Mouse (Mus musculus) retina, adult 2 months (tissue): ENCODE measurements around the gene Abhd14a.
"Not testable (repeated sequence)": the region's sequence is repeated elsewhere in the genome, so short reads cannot be mapped to it uniquely, and the experiment has no call there.

Source experiments
- DNase-seq: peaks from one replicate; pipeline ENCODE4 v3.0.0-alpha.2; 2012; ENCODE audit warnings: low read depth, low spot score

Abhd14a gene

GRCm38 (mm10) chr9:106447348-106447747 is at the start of gene Abhd14a, which contains the start of gene Abhd14b:
TSS of gene Abhd14a (minus strand) at chr9:106447678.
TSS of gene Abhd14b (plus strand) at chr9:106447459.
- DNase-seq = peak; percentile 81

DNA sequence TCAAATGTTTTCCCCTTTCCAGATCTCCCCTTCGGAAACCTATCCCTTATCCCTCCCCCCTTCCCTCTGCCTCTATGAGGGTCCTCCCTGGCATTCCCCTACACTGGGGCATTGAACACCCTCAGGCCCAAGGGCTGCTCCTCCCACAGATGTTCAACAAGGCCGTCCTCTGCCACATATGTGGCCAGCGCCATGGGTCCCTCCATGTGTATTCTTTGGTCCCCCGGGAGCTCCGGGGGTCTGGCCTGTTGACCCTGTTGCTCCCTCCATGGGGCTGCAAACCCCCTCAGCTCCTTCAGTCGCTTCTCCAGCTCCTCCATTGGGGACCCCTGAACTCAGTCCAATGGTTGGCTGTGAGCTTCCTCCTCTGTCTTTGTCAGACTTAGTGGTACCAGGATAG is 40.1 kb upstream of the Abhd14a start:
- not testable (repeated sequence) for DNase-seq

DNA sequence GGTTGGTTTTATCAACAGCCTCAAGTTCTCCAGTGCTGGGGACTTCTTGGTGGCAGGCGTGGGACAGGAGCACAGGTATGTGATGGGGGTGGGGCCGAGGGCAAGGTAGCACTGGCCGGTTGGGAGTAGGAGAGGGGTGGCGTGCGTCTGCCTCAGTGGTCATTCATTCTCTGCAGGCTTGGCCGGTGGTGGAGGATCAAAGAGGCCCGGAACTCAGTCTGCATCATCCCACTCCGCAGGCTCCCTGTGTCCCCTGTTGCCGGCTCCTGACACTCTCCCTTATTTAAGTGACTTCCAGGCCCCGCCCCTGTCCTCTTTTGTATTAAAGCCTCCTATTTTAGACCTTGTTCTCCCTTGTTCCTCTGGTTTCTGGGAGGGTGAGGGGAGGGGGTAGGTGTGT is 37.6 kb upstream of the Abhd14a start:
- DNase-seq = no peak

DNA sequence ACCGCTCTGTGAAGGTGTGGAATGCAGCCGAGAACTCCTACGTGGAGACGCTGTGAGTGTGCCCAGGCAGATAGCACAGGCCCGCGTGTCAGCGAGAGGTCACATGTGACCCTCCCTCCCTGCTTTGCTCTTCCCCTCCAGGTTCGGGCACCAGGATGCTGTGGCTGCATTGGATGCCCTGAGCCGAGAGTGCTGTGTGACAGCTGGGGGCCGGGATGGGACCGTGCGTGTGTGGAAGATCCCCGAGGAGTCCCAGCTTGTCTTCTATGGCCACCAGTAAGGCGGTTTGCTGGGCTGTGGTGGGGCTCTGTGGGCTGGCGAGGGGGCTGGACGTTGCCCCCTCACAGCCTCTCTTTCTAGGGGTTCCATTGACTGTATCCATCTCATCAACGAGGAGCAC is 36.1 kb upstream of the Abhd14a start:
- no peak for DNase-seq

GRCm38 (mm10) chr9:106483136-106483535 is 35.7 kb upstream of the Abhd14a start:
- no peak for DNase-seq

- DNase-seq = no peak
Measured at GRCm38 (mm10) chr9:106482578-106483115, 35.2 kb upstream of the Abhd14a start.

- DNase-seq = no peak
Measured at GRCm38 (mm10) chr9:106481676-106482075, 34.2 kb upstream of the Abhd14a start.

DNA sequence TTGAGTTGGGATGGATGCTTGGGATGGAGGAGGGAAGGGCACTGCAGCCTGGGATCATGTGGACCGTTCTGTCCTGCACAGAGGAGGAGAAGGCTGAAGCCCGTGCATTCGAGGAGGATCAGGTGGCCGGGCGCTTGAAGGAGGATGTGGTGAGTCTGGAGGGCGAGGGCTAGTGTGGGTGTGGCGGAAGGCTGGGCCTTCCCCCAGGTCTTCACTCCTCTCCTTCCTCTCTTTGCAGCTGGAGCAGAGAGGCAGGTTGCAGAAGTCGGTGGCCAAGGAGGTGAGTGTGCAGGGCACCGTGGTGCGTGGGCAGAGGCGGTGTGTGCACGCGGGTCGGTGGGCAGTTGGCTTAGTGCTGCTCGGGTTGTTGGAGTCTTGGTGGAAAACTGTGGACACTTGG is 33.6 kb upstream of the Abhd14a start:
- no peak for DNase-seq

DNA sequence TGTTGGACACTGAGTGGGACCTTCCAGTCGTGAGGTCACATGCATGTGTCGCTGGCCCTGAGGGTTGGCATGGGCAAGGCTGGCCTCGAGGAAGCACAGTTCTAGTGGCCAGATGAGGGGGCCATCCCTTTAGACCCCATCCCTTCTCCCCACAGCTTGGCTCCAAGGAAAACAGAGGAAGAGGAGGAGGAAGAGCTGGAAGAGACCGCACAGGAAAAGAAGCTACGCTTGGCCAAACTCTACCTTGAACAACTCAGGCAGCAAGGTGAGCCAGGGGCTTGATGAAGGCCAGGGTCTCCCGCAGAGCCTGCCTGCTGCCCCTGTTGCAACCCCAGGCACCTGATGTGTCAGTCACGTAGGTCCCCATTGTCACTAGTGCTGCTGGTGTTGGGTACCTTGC is 33.1 kb upstream of the Abhd14a start:
- no peak for DNase-seq

DNA sequence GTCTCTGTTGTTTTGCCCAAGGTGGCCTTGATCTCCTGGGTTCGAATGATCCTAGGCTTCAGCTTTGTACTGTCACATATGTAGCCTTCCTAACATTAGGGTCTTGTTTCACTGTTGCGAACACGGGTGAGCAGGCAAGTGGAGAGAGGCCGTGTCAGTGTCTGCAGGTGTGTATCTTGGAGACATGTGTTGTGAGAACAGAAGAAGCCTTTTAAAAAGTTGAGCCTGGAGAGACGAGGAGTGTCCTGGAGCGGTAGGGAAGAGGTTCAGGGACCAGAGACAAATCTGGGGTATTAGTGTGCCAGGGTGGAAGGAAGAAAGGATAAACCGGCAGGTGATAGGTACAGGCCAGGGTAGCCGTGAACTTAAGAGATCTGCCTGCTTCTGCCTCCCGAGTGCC is 30.6 kb upstream of the Abhd14a start:
- DNase-seq = no peak

- no peak for DNase-seq
Measured at GRCm38 (mm10) chr9:106477649-106478048, 30.2 kb upstream of the Abhd14a start.

DNA sequence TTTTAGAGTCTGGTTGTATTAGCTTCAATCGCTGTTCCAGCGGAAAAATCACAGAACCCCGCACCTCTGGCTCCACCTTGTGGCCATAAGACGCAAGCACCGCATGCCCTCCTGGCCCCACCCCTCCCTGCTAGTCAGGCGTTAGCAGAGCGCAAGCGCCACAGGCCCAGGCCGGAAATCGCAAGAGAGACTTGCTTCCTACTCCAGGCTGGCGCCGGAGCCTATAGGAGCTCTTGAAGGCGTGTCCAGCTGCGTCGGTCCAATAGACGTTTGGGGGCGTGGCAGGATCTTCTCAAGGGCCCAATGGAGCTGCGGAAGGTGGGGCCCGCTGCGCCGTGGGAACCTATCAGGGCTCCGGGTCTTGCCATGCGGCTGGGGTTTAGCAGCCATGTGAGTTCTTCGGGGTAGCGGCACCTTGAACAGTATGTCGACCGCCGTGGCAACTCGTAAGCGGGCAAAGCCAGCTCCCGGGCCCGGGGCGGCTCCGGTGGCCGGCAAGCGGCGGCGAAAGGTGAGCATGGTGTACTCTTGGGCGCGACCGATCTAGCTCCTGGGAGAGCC is 29.5 kb upstream of the Abhd14a start, which contains the start of gene Parp3:
Gene Parp3 (minus strand): TSS at position 26 of the 561 bp plus-strand sequence.
- DNase-seq = peak; percentile 99

GRCm38 (mm10) chr9:106476002-106476923 is 28.8 kb upstream of the Abhd14a start:
- no peak for DNase-seq

- DNase-seq = no peak
Measured at GRCm38 (mm10) chr9:106475663-106476001, 28.2 kb upstream of the Abhd14a start, which contains the start of gene Rrp9. TSS of gene Rrp9 (plus strand) at chr9:106475963.

GRCm38 (mm10) chr9:106475046-106475445 is 27.6 kb upstream of the Abhd14a start:
- no peak for DNase-seq

DNA sequence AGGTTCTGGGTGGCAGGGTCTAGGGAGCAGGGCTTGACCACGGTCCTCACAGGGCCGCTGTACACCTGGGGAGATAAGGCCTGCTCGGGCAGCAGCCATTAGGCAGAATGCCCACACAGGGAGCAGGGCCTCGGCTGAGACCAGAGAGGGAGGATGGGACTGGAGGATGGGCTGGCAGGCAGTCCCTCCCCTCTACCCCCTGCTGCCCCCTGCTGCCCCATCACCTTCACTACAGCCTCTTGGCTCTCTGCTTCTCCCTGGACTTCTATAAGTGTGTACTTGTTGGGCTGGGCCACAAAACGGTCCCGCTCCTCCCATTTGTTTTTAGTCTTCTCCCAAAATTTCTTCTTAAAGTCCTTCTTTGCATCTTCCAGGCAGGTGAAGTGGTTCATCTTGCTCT is 27.0 kb upstream of the Abhd14a start:
- DNase-seq = no peak

DNA sequence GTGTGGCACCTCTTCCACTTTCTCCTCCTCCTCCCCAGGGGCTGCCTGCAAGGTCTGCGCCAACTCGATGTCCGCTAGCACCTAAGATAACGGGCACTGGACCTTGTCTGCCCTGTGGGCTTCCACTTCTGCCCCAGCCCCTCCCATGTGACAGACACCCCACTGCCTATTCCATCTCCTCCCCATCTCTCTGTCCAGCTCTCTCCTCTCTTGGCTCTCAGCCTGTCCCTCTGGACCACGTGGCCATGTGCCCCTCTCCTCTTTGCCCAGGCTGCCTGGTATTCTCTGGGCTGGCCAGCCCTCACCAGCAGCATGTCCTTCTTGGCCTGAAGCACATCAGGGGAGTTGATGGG is 26.3 kb upstream of the Abhd14a start:
- no peak for DNase-seq

DNA sequence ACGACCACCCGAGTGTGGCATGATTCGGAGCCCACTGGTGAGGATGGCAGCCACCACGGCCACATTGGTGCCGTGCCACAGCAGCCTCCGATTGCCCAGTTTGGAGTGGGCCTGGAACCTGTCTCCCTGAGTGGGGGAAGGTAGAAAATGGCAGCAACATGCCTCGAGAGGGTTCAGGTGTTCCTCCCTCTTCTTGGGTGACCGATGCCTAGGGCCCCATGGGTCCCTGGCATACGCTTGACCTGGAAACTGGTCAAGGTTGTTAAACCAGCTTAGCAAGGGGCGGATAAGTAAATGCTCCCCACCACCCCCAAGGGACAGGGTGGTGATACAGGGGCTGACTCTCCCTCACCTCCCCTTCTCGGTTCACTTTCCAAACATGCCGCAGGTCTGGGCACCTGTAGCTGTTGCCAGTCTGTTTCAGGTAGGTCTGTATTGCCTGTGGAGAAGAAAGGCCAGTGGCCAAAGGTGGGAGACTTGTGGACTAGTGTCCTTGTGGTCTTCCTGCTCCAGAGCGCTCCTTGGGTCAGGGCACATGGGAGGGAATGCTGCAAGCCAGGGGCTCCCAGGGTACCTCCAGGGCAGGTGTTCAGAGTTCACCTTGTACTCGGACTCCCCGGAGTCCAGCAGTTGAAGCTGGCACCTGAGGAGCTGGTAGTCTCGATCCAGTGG is 25.7 kb upstream of the Abhd14a start:
- no peak for DNase-seq

DNA sequence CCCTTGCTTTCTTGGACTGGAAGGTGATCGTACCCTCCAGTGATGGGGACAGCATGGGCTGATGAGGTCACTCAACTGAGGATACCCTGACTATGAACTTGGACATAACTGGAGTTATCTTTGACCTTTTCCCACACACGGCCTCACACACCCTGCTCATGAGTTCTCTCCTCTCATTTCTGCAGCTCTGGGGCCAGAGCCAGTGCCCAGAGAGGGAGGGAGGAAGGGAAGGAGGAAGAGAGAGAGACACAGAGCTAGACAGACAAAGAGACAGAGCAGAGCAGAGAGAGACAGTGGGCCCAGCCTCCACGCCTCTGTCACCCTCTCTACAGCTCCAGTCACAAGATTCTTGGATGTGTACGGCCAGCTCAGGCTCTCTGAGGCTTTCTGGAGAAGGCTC is 24.8 kb upstream of the Abhd14a start:
- no peak for DNase-seq

DNA sequence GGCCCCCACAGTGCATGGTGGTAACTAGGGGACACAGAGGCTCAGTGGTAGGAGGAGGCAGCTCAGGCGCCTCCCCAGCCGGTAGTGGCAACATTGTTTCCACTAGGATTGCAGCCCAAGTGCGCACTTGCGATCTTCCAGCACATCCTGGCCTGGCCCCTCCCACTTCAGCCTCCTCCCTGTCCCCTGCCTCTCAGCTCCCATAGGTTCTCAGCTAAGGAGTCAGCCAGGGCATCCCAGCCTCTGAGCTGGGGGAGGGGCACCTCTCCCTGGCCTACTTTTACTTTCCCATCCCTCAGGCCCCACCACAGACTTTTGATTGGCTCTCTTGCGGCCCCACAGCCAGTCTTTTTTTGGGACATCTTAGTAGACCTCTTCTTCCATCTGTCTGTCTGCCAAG is 24.4 kb upstream of the Abhd14a start:
- no peak for DNase-seq

GRCm38 (mm10) chr9:106470991-106471750 is 23.7 kb upstream of the Abhd14a start:
- no peak for DNase-seq

- DNase-seq = no peak
Measured at GRCm38 (mm10) chr9:106469776-106470175, 22.3 kb upstream of the Abhd14a start.
